Mouse (Mus musculus) spleen, postnatal 14 days (tissue): Measurements from ENCODE around the gene Vmn1r104.
"Not testable (repeated sequence)": the region's sequence is repeated elsewhere in the genome, so short reads cannot be mapped to it uniquely, and the experiment has no call there.

Experiments
- DNase-seq, 2 experiments: peaks; one replicate each; pipeline ENCODE4 v3.0.0; 2021 to 2022; ENCODE audit warnings: low spot score in 2 of 2

Vmn1r104 gene

GRCm38 (mm10) chr7:20533537-20533936 is at the start of gene Vmn1r104:
Gene Vmn1r104 (plus strand): TSS chr7:20533837.
- not testable (repeated sequence) for DNase-seq

GRCm38 (mm10) chr7:20510434-20510833 is 23.2 kb upstream of the Vmn1r104 start, which contains the start of gene Vmn1r103:
Gene Vmn1r103 (minus strand): TSS chr7:20510534.
- not testable (repeated sequence) for DNase-seq

- DNase-seq = not testable (repeated sequence)
These were observed 12.0 kb downstream of the Vmn1r104 start, which contains the start of gene Gm5726 for GRCm38 (mm10) chr7:20545657-20546056. Gene Gm5726 (minus strand): TSS chr7:20545757.

- not testable (repeated sequence) for DNase-seq
These were observed 42.5 kb downstream of the Vmn1r104 start, which contains the start of gene Gm4141 for GRCm38 (mm10) chr7:20576141-20576540. Gene Gm4141 (minus strand): TSS chr7:20576241.
